ENCODE assay signal across 22 mouse cellular contexts in genomic region chr6:41521487-41521886, GRCm38 (mm10). TPM values are rescaled to one million over a fixed set of nuclear protein-coding genes. Genes with fewer than 3 reads are reported as not detected.
DNase-seq lines count a peak whose midpoint lies in the region; ATAC-seq and TF ChIP-seq lines count a peak whose summit lies in the region.
"Had no signal": no experiment of that assay in that cellular context is flagged by ENCODE, and none has a peak within 500 bp of the region (broad histone marks: within the 10 kb centered on the region; RNA-seq: fewer than 3 reads in every experiment).

Gene Prss2 (plus strand): TSS chr6:41521787.

- no peaks in the 10 kb centered on the region for H3K27me3 ChIP-seq in thymus, adult 2 months (ENCODE audit: control insufficient read depth, insufficient read depth, low read length)
- no peaks in the 10 kb centered on the region for H3K27me3 ChIP-seq in intestine, embryonic 16.5 days (replicated peaks; ENCODE audit: control insufficient read depth, insufficient read depth, low read length)
- no peaks in the 10 kb centered on the region for H3K27me3 ChIP-seq in small intestine, adult 2 months (ENCODE audit: control insufficient read depth, insufficient read depth, low read length)
- H3K27me3 ChIP-seq: CH12.LX; heart, embryonic 15.5 days had no signal

- no peak within 1 kb of the TSS for H3K4me3 ChIP-seq in thymus, adult 2 months (ENCODE audit: control insufficient read depth, insufficient read depth, low read length)
- no peak within 1 kb of the TSS for H3K4me3 ChIP-seq in intestine, embryonic 16.5 days (ENCODE audit: low read length)
- H3K4me3 ChIP-seq in small intestine, adult 2 months (ENCODE audit: low read depth, low read length), result no peak within 1 kb of the TSS
- H3K4me3 ChIP-seq: embryonic facial prominence, embryonic 10.5 days; erythroblast, embryonic 14.5 days; forebrain, embryonic 10.5 days; heart, adult 2 months; heart, embryonic 15.5 days; hindbrain, embryonic 10.5 days had no signal

- no peak for TF ChIP-seq POLR2A in thymus, adult 2 months (IDR thresholded peaks at IDR 0.05; ENCODE audit: control insufficient read depth, extremely low read depth, insufficient read depth, low read length, poor library complexity)
- TF ChIP-seq POLR2A in small intestine, adult 2 months (IDR thresholded peaks at IDR 0.05; ENCODE audit: low read depth, low read length), result no peak

- no peak for DNase-seq in thymus, adult 2 months
- no peak for DNase-seq in thymus, postnatal 10 days (ENCODE audit: low spot score in 2 of 2)
- DNase-seq in frontal cortex, adult 2 months (ENCODE audit: extremely low spot score in 1 of 2, low spot score in 1 of 2), result no peak
- DNase-seq in cerebellum, adult 8-10 months, result no peak
- DNase-seq: adrenal gland, adult 2 months; adrenal gland, postnatal 25 days; cerebellum, adult 18-20 months; cerebellum, postnatal 10 days; heart, adult 2 months; heart, postnatal 14 days had no signal

- H3K9ac ChIP-seq in intestine, embryonic 16.5 days (ENCODE audit: low read depth, low read length), result no peak within 1 kb of the TSS
- H3K9ac ChIP-seq: heart, embryonic 15.5 days; hindbrain, embryonic 14.5 days had no signal

- no peaks in the 10 kb centered on the region for H3K4me1 ChIP-seq in thymus, adult 2 months (replicated peaks; ENCODE audit: control insufficient read depth, insufficient read depth, low read length)
- no peaks in the 10 kb centered on the region for H3K4me1 ChIP-seq in intestine, embryonic 16.5 days (ENCODE audit: control insufficient read depth, insufficient read depth, low read length)
- H3K4me1 ChIP-seq in small intestine, adult 2 months (ENCODE audit: control insufficient read depth, insufficient read depth, insufficient read length, low read length), result no peaks in the 10 kb centered on the region
- H3K4me1 ChIP-seq: embryonic facial prominence, embryonic 10.5 days; forebrain, embryonic 10.5 days; heart, embryonic 15.5 days; hindbrain, embryonic 10.5 days had no signal

- 87% methylated on average over 1 of the region's 1 CpGs for WGBS in thymus, adult 2 months
- 68% methylated on average over 1 of the region's 1 CpGs for WGBS in intestine, embryonic 16.5 days
- 62% methylated on average over 1 of the region's 1 CpGs for WGBS in small intestine, adult 2 months

- TF ChIP-seq CTCF in thymus, adult 2 months (IDR thresholded peaks at IDR 0.05; ENCODE audit: borderline replicate concordance, control insufficient read depth, extremely low read depth, insufficient read depth, low read length, poor library complexity), result no peak
- TF ChIP-seq CTCF in small intestine, adult 2 months (IDR thresholded peaks at IDR 0.05; ENCODE audit: extremely low read depth, insufficient read length, insufficient replicate concordance, low read depth, low read length), result no peak

- no peak for ATAC-seq in intestine, embryonic 16.5 days
- ATAC-seq: forebrain, embryonic 14.5 days had no signal

- no peak within 1 kb of the TSS for H3K4me2 ChIP-seq in intestine, embryonic 16.5 days (ENCODE audit: low read depth, low read length)
- H3K4me2 ChIP-seq: heart, embryonic 11.5 days; heart, embryonic 15.5 days; hindbrain, embryonic 14.5 days had no signal

- no peaks in the 10 kb centered on the region for H3K36me3 ChIP-seq in thymus, adult 2 months (ENCODE audit: control insufficient read depth, insufficient read depth, low read length)
- H3K36me3 ChIP-seq in intestine, embryonic 16.5 days (ENCODE audit: control insufficient read depth, insufficient read depth, low read length), result no peaks in the 10 kb centered on the region
- no peaks in the 10 kb centered on the region for H3K36me3 ChIP-seq in small intestine, adult 2 months (ENCODE audit: control insufficient read depth, insufficient read depth, low read length)
- H3K36me3 ChIP-seq: embryonic facial prominence, embryonic 10.5 days; forebrain, embryonic 10.5 days; heart, embryonic 15.5 days; hindbrain, embryonic 10.5 days had no signal

- no peak within 1 kb of the TSS for H3K27ac ChIP-seq in thymus, adult 2 months (ENCODE audit: control insufficient read depth, insufficient read depth, low read length)
- no peak within 1 kb of the TSS for H3K27ac ChIP-seq in intestine, embryonic 16.5 days (ENCODE audit: low read length)
- no peak within 1 kb of the TSS for H3K27ac ChIP-seq in small intestine, adult 2 months (ENCODE audit: insufficient read depth, low read depth, low read length)
- H3K27ac ChIP-seq: embryonic facial prominence, embryonic 10.5 days; forebrain, embryonic 10.5 days; heart, adult 2 months; heart, embryonic 15.5 days; hindbrain, embryonic 10.5 days; hindbrain, embryonic 14.5 days had no signal

- no peaks in the 10 kb centered on the region for H3K9me3 ChIP-seq in intestine, embryonic 16.5 days (ENCODE audit: control insufficient read depth, low read length)
- H3K9me3 ChIP-seq: embryonic facial prominence, embryonic 10.5 days; forebrain, embryonic 10.5 days; heart, embryonic 15.5 days; hindbrain, embryonic 10.5 days had no signal

RNA-seq across cellular contexts. Expression of gene Prss2, which starts in this region (rescaled TPM):
- polyA plus RNA-seq in thymus, adult 2 months (2012; rRNA removed), result 9.8 and 13.8 TPM in 2 replicates
- polyA plus RNA-seq in intestine, embryonic 16.5 days (2015; fragmentation: Nextera tagmentation; extraction: Ambion mirVana), result 141 and 217 TPM in 2 replicates
- 73.6 and 36,591 TPM in 2 replicates for polyA plus RNA-seq in small intestine, adult 2 months (2012; rRNA removed)
- 0.16 TPM in 1 of 2 replicates, not detected in the other for polyA plus RNA-seq in frontal cortex, adult 2 months (2012; rRNA removed)
- polyA plus RNA-seq: embryonic facial prominence, embryonic 10.5 days; embryonic facial prominence, embryonic 14.5 days; erythroblast, embryonic 14.5 days; forebrain, embryonic 10.5 days; forebrain, embryonic 14.5 days; heart, adult 2 months; heart, embryonic 11.5 days; heart, embryonic 15.5 days; hindbrain, embryonic 10.5 days; hindbrain, embryonic 14.5 days had no signal
